Mouse (Mus musculus) CH12F3 (cell line): ENCODE measurements around the gene March7.

Source experiments
- in situ Hi-C: fragments of 300-500 bp; cut with MboI; formaldehyde crosslinking; loops from 2 replicates; pipeline ENCODE4 v1.14.3; 2020; ENCODE audit warnings: low sequenced_read_pairs

March7 gene

GRCm38 (mm10) chr2:60283751-60284466 is 74.2 kb downstream of the March7 start:
- in situ Hi-C loops: no loop called here

GRCm38 (mm10) chr2:60284467-60284821 is 74.8 kb downstream of the March7 start, which contains the start of gene Cd302:
Gene Cd302, minus strand, starts transcription at chr2:60284488.
- in situ Hi-C loops: no loop called here

DNA sequence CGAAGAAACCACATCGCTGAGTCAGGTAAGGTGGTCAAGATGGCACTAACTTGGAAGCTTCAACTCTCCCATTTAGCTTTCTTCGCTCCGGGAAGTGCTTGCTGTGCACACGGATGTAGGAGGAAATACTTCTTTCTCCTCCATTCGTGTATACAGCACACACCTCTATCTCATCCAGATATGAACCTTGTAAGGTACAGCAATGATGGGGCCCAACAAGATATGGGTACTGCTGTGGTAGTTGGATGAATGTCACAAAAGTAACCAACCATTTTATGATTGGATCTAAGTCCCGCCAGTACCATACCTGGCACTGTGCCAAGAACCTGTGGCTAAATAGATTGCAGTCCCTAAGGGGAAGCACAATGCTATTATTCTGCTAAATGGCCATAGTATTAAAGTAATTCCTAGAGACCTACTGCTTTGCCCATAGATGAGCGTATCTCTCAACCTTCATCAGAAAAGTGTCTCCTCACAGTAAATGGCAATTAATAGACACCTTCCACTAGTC is 75.5 kb downstream of the March7 start:
- in situ Hi-C loops: no loop called here

DNA sequence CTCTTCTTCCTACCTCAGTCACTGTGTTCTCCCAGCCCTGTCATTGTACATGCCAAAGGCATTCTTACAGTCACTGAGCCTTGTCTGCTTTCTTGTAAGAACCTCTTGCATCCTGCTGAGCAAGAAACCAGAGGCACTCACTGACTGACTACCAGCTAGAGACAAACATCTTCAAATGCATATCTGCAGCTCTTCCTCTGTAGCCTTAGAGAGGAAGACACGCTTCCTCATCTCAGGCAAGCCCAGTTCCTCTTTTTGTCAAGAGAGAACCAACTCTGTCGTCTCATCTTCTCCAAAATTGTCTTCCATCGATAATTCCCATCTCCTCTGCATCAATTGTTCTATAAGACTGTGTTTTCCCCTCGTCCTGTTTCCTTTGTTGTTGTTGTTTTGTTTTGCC is 78.9 kb downstream of the March7 start:
- in situ Hi-C loops: no loop called here

DNA sequence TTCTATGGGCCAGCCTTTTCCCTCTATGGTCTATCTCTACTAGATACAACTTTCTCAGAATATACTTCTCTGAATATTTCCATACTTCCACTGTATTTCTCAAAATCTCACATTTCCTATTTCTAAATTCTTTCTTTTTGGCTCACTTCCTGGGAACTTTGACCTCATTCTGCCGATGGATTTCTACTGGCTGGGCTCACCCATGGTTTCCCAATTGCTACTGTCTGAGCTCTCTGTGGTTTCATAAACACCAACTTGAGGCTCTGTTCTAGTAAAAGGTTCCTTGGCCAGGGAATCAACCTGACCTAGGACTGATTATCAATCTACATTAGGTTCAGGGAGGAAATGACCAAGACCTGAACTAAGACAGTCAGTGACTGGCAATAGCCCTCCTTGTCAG is 79.8 kb downstream of the March7 start:
- in situ Hi-C loops: no loop called here

GRCm38 (mm10) chr2:60291381-60291780 is 81.7 kb downstream of the March7 start:
- in situ Hi-C loops: loop anchor here (10.0 kb wide), 1 partner anchor 83 kb away; no protein-coding TSS in a partner anchor

DNA sequence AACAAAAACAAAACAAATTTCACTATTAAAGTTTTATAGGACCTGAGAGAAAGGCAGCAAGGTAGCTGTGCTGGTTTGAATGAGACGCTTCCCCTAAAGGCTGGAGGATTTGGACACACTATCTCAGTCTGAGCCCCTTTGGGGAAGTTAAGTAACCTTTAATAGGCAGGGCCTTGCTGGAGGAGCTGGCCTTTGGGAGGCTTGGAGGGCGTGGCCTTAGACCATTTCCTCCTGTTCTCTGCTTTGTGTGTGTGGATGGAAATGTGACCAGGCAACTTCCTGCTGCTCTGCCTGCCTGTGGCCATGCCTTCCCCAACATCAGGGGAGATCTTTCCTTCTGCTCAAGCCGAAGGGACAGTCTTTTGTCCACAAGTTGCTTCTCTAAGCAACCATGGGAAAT is 88.6 kb downstream of the March7 start:
- in situ Hi-C loops: loop anchor here (10.0 kb wide), 1 partner anchor 77 kb away; no protein-coding TSS in a partner anchor

DNA sequence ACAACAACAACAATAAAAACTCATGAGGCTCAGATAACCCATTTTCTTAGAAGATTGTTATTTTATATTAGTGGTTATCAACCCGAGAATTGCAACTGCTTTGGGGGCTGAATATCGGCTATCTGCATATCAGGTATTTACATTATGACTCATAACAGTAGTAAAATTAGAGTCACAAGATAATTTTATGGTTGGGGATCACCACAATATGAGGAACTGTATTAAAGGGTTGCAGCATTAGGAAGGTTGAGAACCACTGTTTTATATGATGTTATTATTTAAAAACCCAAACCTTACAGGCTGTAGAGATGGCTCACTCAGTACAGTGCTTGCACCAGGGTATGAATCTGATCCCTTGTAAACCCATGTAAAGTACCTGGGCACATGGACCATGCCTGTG is 89.6 kb downstream of the March7 start:
- in situ Hi-C loops: loop anchor here (10.0 kb wide), 1 partner anchor 75 kb away; no protein-coding TSS in a partner anchor
